Mouse (Mus musculus) liver, adult 2 months (tissue): ENCODE measurements at regions not wholly inside any gene's neighbourhood (a gene's known extent, or its start where the extent isn't known, plus 50 kb on each side); places are given as distances from the start of the nearest gene placed in this dataset.

ENCODE experiments used
- CTCF ChIP-seq: fragments of 200-500 bp; IDR thresholded peaks from 2 replicates; pipeline ENCODE4 v1.5.1; 2011; ENCODE audit warnings: low read depth, low read length, control low read depth
- POLR2A ChIP-seq: fragments of 200-500 bp; IDR thresholded peaks from 2 replicates; pipeline ENCODE4 v1.6.1; 2011; ENCODE audit warnings: low read length, control low read depth; ENCODE audit not compliant: insufficient read depth; ENCODE audit errors: extremely low read depth

- TF ChIP-seq CTCF (no peak), POLR2A (no peak)
These were observed 725.0 kb upstream of the Kirrel3 start for GRCm38 (mm10) chr9:33760701-33761100.
